12 mouse cellular contexts compared by ENCODE assay signal in genomic region chr6:135182925-135183324, GRCm38 (mm10). TPM values are rescaled to one million over a fixed set of nuclear protein-coding genes. Genes with fewer than 3 reads are reported as not detected.
A peak's percentile ranks its signal among the peaks of the same experiment; 100 is the strongest.
DNase-seq lines count a peak whose midpoint lies in the region; ATAC-seq and TF ChIP-seq lines count a peak whose summit lies in the region.
"Had no signal": no experiment of that assay in that cellular context is flagged by ENCODE, and none has a peak within 500 bp of the region (broad histone marks: within the 10 kb centered on the region; RNA-seq: fewer than 3 reads in every experiment).

No protein-coding gene starts in this region.

- intact Hi-C loops in left cerebral cortex, postnatal 14 days (cut with DNase I): no loop called here

- H3K36me3 ChIP-seq in small intestine, adult 2 months (ENCODE audit: control insufficient read depth, insufficient read depth, low read length): no peaks in the 10 kb centered on the region
- H3K36me3 ChIP-seq: forebrain, embryonic 15.5 days; limb, embryonic 15.5 days had no signal

- no peak overlapping the region for H3K27ac ChIP-seq in small intestine, adult 2 months (ENCODE audit: insufficient read depth, low read depth, low read length)
- H3K27ac ChIP-seq: forebrain, embryonic 15.5 days; limb, embryonic 15.5 days had no signal

- TF ChIP-seq POLR2A in lung, adult 2 months (IDR thresholded peaks at IDR 0.05; ENCODE audit: borderline replicate concordance, extremely low read depth, low read depth, low read length): no peak
- no peak for TF ChIP-seq POLR2A in small intestine, adult 2 months (IDR thresholded peaks at IDR 0.05; ENCODE audit: low read depth, low read length)

- no peak overlapping the region for H3K4me3 ChIP-seq in lung, adult 2 months (replicated peaks; ENCODE audit: extremely low read depth, low read depth, low read length)
- H3K4me3 ChIP-seq in small intestine, adult 2 months (ENCODE audit: low read depth, low read length): no peak overlapping the region
- H3K4me3 ChIP-seq: forebrain, embryonic 15.5 days; limb, embryonic 15.5 days had no signal

- 57% methylated on average over 5 of the region's 5 CpGs for WGBS in lung, adult 2 months
- WGBS in small intestine, adult 2 months: 38% methylated on average over 5 of the region's 5 CpGs

- H3K27me3 ChIP-seq in small intestine, adult 2 months (ENCODE audit: control insufficient read depth, insufficient read depth, low read length): no peaks in the 10 kb centered on the region
- H3K27me3 ChIP-seq: forebrain, embryonic 15.5 days; limb, embryonic 15.5 days had no signal

- no peak for DNase-seq in lung, adult 2 months
- no peak for DNase-seq in lung, postnatal 4 days
- DNase-seq in ES-CJ7 (ENCODE audit: low read depth, low spot score): peak; percentile 53
- DNase-seq in left cerebral cortex, postnatal 14 days (ENCODE audit: low spot score in 2 of 2): no peak
- DNase-seq in adrenal gland, adult 8-10 months: no peak
- no peak for DNase-seq in ovary, adult 18-20 months (ENCODE audit: low spot score)
- DNase-seq: adrenal gland, postnatal 10 days; cerebellum, adult 18-20 months had no signal

- 0 out of 2 replicates have a peak, but pooled peaks have one; percentile 6 for TF ChIP-seq CTCF in lung, adult 2 months (IDR thresholded peaks at IDR 0.05; ENCODE audit: insufficient read depth, low read length)
- 0 out of 2 replicates have a peak, but pooled peaks have one; percentile 12 for TF ChIP-seq CTCF in small intestine, adult 2 months (IDR thresholded peaks at IDR 0.05; ENCODE audit: extremely low read depth, insufficient read length, insufficient replicate concordance, low read depth, low read length)

- peak; percentile 67 for ATAC-seq in erythroid progenitor cell, adult 5-6 weeks (replicated peaks; ENCODE audit: low FRiP score, poor library complexity, severe bottlenecking)
- ATAC-seq: forebrain, embryonic 15.5 days had no signal

- H3K4me1 ChIP-seq in lung, adult 2 months (ENCODE audit: control insufficient read depth, insufficient read depth, low read length): no peaks in the 10 kb centered on the region
- H3K4me1 ChIP-seq in small intestine, adult 2 months (ENCODE audit: control insufficient read depth, insufficient read depth, insufficient read length, low read length): no peaks in the 10 kb centered on the region
- H3K4me1 ChIP-seq: forebrain, embryonic 15.5 days; limb, embryonic 15.5 days had no signal

RNA-seq across cellular contexts. Expression of gene Fam234b, which starts 14.9 kb away (rescaled TPM):
- 6.3 and 9.2 TPM in 2 replicates for polyA plus RNA-seq in lung, adult 2 months (2012; rRNA removed)
- total RNA-seq in erythroid progenitor cell, adult 5-6 weeks (2015; ENCODE audit: low replicate concordance): 110 and 154 TPM in 2 replicates
- 96.5 and 104 TPM in 2 replicates for total RNA-seq in erythroid progenitor cell, adult 5-6 weeks (2017; ENCODE audit: low replicate concordance)
- 6.9 and 22.5 TPM in 2 replicates for polyA plus RNA-seq in small intestine, adult 2 months (2012; rRNA removed)
- total RNA-seq in left cerebral cortex, postnatal 14 days (2021): 100 to 1,000 TPM; 118 to 124 TPM
- 10 to 100 TPM; 26.3 to 39.8 (median 36.7) TPM for total RNA-seq in adrenal gland, adult 8-10 months (2022)

RNA-seq across cellular contexts. Expression of gene Hebp1, which starts 14.9 kb away (rescaled TPM):
- 15.4 and 33.8 TPM in 2 replicates for polyA plus RNA-seq in lung, adult 2 months (2012; rRNA removed)
- 192 and 305 TPM in 2 replicates for total RNA-seq in erythroid progenitor cell, adult 5-6 weeks (2015; ENCODE audit: low replicate concordance)
- total RNA-seq in erythroid progenitor cell, adult 5-6 weeks (2017; ENCODE audit: low replicate concordance): 368 and 376 TPM in 2 replicates
- polyA plus RNA-seq in small intestine, adult 2 months (2012; rRNA removed): 4.9 and 7.4 TPM in 2 replicates
- 10 to 100 TPM; 38.5 to 41.6 TPM for total RNA-seq in left cerebral cortex, postnatal 14 days (2021)
- total RNA-seq in adrenal gland, adult 8-10 months (2022): 10 to 100 TPM; 13.4 to 37.5 (median 24.8) TPM

Comparison
In these comparisons a context has a peak if more than half of its experiments do, and no peak if none do; other contexts are left out.
1. RNA of gene Hebp1, which starts 14.9 kb away (total RNA-seq): 192 to 376 TPM in erythroid progenitor cell, adult 5-6 weeks; 38.5 to 41.6 TPM in left cerebral cortex, postnatal 14 days and 13.4 to 37.5 TPM in adrenal gland, adult 8-10 months; every median in the first group is over 4 times any median in the second.